Mouse (Mus musculus): ENCODE results near the gene Tram2. TPM values are rescaled to one million over a fixed set of nuclear protein-coding genes. Genes with fewer than 3 reads are reported as not detected.
A peak's percentile ranks its signal among the peaks of the same experiment; 100 is the strongest.

Tram2 gene
- polyA plus RNA-seq, 1 experiment from 2014 or later = 4.3 TPM

GRCm38 (mm10) chr1:21070658-21071057 lies 8.4 kb downstream of the Tram2 start:
- no peak overlapping the region for H3K4me2 ChIP-seq (replicated peaks; ENCODE audit: low read depth)
- no peaks in the 10 kb centered on the region for H3K9me3 ChIP-seq (ENCODE audit: control insufficient read depth)
- 76% methylated on average over 13 of the region's 13 CpGs for WGBS
- no peaks in the 10 kb centered on the region for H3K36me3 ChIP-seq (ENCODE audit: control insufficient read depth, insufficient read depth)
- H3K27ac ChIP-seq (ENCODE audit: low read depth, low read length) = no peak overlapping the region
- ATAC-seq = no peak
- H3K4me1 ChIP-seq (replicated peaks; ENCODE audit: control insufficient read depth, insufficient read depth, low read length) = peaks cover 15% of the 10 kb centered on the region; the same call in 1 of the 2 replicates
- H3K27me3 ChIP-seq (replicated peaks; ENCODE audit: control insufficient read depth, insufficient read depth, low read length) = no peaks in the 10 kb centered on the region
- TF ChIP-seq CTCF (IDR thresholded peaks at IDR 0.05; ENCODE audit: low read depth) = no peak
- H3K9ac ChIP-seq (ENCODE audit: low read depth, low read length) = no peak overlapping the region
- H3K4me3 ChIP-seq (ENCODE audit: low read depth, low read length) = no peak overlapping the region

GRCm38 (mm10) chr1:21069830-21070522 lies 9.1 kb downstream of the Tram2 start:
- TF ChIP-seq CTCF (IDR thresholded peaks at IDR 0.05; ENCODE audit: low read depth) = no peak
- no peak overlapping the region for H3K9ac ChIP-seq (ENCODE audit: low read depth, low read length)
- no peak overlapping the region for H3K4me2 ChIP-seq (replicated peaks; ENCODE audit: low read depth)
- H3K4me1 ChIP-seq (replicated peaks; ENCODE audit: control insufficient read depth, insufficient read depth, low read length) = peaks cover 13% of the 10 kb centered on the region; the same call in 1 of the 2 replicates
- no peak overlapping the region for H3K4me3 ChIP-seq (ENCODE audit: low read depth, low read length)
- WGBS = 81% methylated on average over 12 of the region's 12 CpGs
- ATAC-seq = no peak
- no peaks in the 10 kb centered on the region for H3K27me3 ChIP-seq (replicated peaks; ENCODE audit: control insufficient read depth, insufficient read depth, low read length)
- no peaks in the 10 kb centered on the region for H3K36me3 ChIP-seq (ENCODE audit: control insufficient read depth, insufficient read depth)
- H3K27ac ChIP-seq (ENCODE audit: low read depth, low read length) = no peak overlapping the region
- no peaks in the 10 kb centered on the region for H3K9me3 ChIP-seq (ENCODE audit: control insufficient read depth)

- H3K9ac ChIP-seq (ENCODE audit: low read depth, low read length) = no peak overlapping the region
- peaks cover 7% of the 10 kb centered on the region; the same call in 1 of the 2 replicates for H3K36me3 ChIP-seq (ENCODE audit: control insufficient read depth, insufficient read depth)
- ATAC-seq = peak; percentile 93
- H3K4me1 ChIP-seq (replicated peaks; ENCODE audit: control insufficient read depth, insufficient read depth, low read length) = peaks cover 13% of the 10 kb centered on the region; the same call in 1 of the 2 replicates
- H3K4me3 ChIP-seq (ENCODE audit: low read depth, low read length) = no peak overlapping the region
- TF ChIP-seq CTCF (IDR thresholded peaks at IDR 0.05; ENCODE audit: low read depth) = no peak
- no peak overlapping the region for H3K4me2 ChIP-seq (replicated peaks; ENCODE audit: low read depth)
- H3K27me3 ChIP-seq (replicated peaks; ENCODE audit: control insufficient read depth, insufficient read depth, low read length) = no peaks in the 10 kb centered on the region
- H3K27ac ChIP-seq (ENCODE audit: low read depth, low read length) = 0 out of 2 replicates have a peak overlapping the region, but pooled peaks have one; percentile 2
- no peaks in the 10 kb centered on the region for H3K9me3 ChIP-seq (ENCODE audit: control insufficient read depth)
- 17% methylated on average over 1 of the region's 1 CpGs for WGBS
Measured at GRCm38 (mm10) chr1:21068491-21068890, 10.5 kb downstream of the Tram2 start.

- WGBS = 80% methylated on average over 11 of the region's 11 CpGs
- H3K27ac ChIP-seq (ENCODE audit: low read depth, low read length) = 0 out of 2 replicates have a peak overlapping the region, but pooled peaks have one; percentile 2
- TF ChIP-seq CTCF (IDR thresholded peaks at IDR 0.05; ENCODE audit: low read depth) = no peak
Measured at GRCm38 (mm10) chr1:21067536-21068221, 11.3 kb downstream of the Tram2 start.

GRCm38 (mm10) chr1:21064153-21064552 lies 14.9 kb downstream of the Tram2 start:
- H3K36me3 ChIP-seq (ENCODE audit: control insufficient read depth, insufficient read depth) = peaks cover 7% of the 10 kb centered on the region; the same call in 1 of the 2 replicates
- H3K9ac ChIP-seq (ENCODE audit: low read depth, low read length) = no peak overlapping the region
- ATAC-seq = no peak
- H3K4me1 ChIP-seq (replicated peaks; ENCODE audit: control insufficient read depth, insufficient read depth, low read length) = peaks cover 7% of the 10 kb centered on the region; the same call in 1 of the 2 replicates
- no peak overlapping the region for H3K4me2 ChIP-seq (replicated peaks; ENCODE audit: low read depth)
- H3K9me3 ChIP-seq (ENCODE audit: control insufficient read depth) = no peaks in the 10 kb centered on the region
- no peak overlapping the region for H3K27ac ChIP-seq (ENCODE audit: low read depth, low read length)
- H3K27me3 ChIP-seq (replicated peaks; ENCODE audit: control insufficient read depth, insufficient read depth, low read length) = no peaks in the 10 kb centered on the region
- H3K4me3 ChIP-seq (ENCODE audit: low read depth, low read length) = no peak overlapping the region
- 91% methylated on average over 5 of the region's 5 CpGs for WGBS
- TF ChIP-seq CTCF (IDR thresholded peaks at IDR 0.05; ENCODE audit: low read depth) = no peak

More at GRCm38 (mm10) chr1:21067536-21068221, 11.3 kb downstream of the Tram2 start:
- no peak overlapping the region for H3K9ac ChIP-seq (ENCODE audit: low read depth, low read length)
- peaks cover 12% of the 10 kb centered on the region; the same call in 1 of the 2 replicates for H3K4me1 ChIP-seq (replicated peaks; ENCODE audit: control insufficient read depth, insufficient read depth, low read length)
- no peaks in the 10 kb centered on the region for H3K27me3 ChIP-seq (replicated peaks; ENCODE audit: control insufficient read depth, insufficient read depth, low read length)
- H3K4me2 ChIP-seq (replicated peaks; ENCODE audit: low read depth) = no peak overlapping the region
- H3K36me3 ChIP-seq (ENCODE audit: control insufficient read depth, insufficient read depth) = peaks cover 7% of the 10 kb centered on the region; the same call in 1 of the 2 replicates
- no peaks in the 10 kb centered on the region for H3K9me3 ChIP-seq (ENCODE audit: control insufficient read depth)
- ATAC-seq = no peak
- no peak overlapping the region for H3K4me3 ChIP-seq (ENCODE audit: low read depth, low read length)

- no peak overlapping the region for H3K27ac ChIP-seq (ENCODE audit: low read depth, low read length)
- H3K4me1 ChIP-seq (replicated peaks; ENCODE audit: control insufficient read depth, insufficient read depth, low read length) = no peaks in the 10 kb centered on the region
- H3K4me3 ChIP-seq (ENCODE audit: low read depth, low read length) = no peak overlapping the region
- TF ChIP-seq CTCF (IDR thresholded peaks at IDR 0.05; ENCODE audit: low read depth) = no peak
- H3K27me3 ChIP-seq (replicated peaks; ENCODE audit: control insufficient read depth, insufficient read depth, low read length) = no peaks in the 10 kb centered on the region
- H3K9ac ChIP-seq (ENCODE audit: low read depth, low read length) = no peak overlapping the region
- peaks cover 5% of the 10 kb centered on the region; the same call in 1 of the 2 replicates for H3K36me3 ChIP-seq (ENCODE audit: control insufficient read depth, insufficient read depth)
- 87% methylated on average over 5 of the region's 5 CpGs for WGBS
- H3K4me2 ChIP-seq (replicated peaks; ENCODE audit: low read depth) = no peak overlapping the region
- no peak for ATAC-seq
- H3K9me3 ChIP-seq (ENCODE audit: control insufficient read depth) = no peaks in the 10 kb centered on the region
Measured at GRCm38 (mm10) chr1:21059385-21060109, 19.5 kb downstream of the Tram2 start.
